Mouse (Mus musculus): ENCODE measurements around the gene Mid1.
"Not testable (repeated sequence)": the region's sequence is repeated elsewhere in the genome, so short reads cannot be mapped to it uniquely, and the experiment has no call there.

Gene Mid1

DNA sequence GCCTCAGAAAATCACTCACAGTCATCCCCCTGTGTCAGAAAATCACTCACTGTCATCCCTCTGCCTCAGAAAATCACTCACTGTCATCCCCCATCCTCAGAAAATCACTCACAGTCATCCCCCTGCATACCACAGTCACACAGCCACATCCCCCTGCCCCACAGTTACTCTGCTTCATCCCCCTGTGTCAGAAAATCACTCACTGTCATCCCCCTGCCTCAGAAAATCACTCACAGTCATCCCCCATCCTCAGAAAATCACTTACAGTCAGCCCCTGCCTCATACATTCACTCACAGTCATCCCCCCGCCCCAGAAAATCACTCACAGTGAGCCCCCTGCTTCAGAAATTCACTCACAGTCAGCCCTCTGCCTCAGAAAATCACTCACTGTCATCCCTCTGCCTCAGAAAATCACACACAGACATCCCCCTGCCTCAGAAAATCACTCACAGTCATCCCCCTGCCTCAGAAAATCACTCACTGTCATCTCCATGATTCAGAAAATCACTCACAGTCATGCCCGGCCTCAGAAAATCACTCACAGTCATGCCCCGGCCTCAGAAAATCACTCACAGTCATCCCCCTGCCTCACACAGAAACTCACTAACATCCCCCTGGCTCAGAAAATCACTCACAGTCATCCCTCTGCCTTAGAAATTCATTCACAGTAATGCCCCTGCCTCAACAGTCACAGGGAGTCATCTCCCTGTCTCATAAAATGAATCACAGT lies 315.1 kb downstream of the Mid1 start:
- DNase-seq (ENCODE audit: low spot score in 2 of 2), result not testable (repeated sequence)

DNA sequence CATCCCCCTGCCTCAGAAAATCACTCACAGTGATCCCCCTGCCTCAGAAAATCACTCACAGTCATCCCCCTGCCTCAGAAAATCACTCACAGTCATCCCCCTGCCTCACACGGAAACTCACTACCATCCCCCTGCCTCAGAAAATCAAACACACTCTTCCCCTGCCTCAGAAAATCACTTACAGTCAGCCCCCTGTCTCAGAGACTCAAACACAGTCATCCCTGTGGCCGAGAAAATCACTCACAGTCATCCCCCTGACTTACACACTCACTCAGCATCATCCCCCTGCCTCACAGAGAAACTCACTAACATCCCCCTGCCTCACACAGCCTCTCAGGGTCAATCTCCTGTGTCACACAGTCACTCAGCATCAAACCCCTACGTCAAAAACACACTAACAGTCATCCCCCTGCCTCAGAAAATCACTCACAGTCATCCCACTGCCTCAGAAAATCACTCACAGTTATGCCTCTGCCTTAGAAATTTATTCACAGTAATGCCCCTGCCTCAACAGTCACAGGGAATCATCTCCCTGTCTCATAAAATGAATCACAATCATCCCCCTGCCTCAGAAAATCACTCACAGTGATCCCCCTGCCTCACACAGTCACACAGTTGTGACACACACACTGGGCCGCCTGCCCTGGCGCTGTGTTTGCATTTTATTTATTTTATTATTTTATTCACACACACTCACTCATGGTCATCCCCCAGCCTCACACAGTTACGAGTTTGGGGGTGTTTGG lies 315.8 kb downstream of the Mid1 start:
- DNase-seq (ENCODE audit: low spot score in 2 of 2), result not testable (repeated sequence)

DNA sequence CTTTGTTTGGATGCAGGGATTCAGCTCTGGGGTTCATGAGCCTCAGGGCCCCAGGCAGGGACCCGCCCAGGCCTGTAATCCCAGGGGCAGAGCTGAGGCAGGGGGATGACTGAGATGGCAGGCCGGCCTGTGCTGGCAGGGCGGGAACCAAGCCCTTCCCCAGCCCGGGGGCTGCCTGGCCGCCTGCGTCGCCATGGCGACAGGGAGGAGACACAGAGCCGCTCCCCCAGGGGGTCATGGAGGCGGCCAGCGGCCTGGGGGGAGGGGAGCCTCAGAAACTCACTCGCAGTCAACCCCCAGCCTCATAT lies 316.3 kb downstream of the Mid1 start:
- not testable (repeated sequence) for DNase-seq (ENCODE audit: low spot score in 2 of 2)

DNA sequence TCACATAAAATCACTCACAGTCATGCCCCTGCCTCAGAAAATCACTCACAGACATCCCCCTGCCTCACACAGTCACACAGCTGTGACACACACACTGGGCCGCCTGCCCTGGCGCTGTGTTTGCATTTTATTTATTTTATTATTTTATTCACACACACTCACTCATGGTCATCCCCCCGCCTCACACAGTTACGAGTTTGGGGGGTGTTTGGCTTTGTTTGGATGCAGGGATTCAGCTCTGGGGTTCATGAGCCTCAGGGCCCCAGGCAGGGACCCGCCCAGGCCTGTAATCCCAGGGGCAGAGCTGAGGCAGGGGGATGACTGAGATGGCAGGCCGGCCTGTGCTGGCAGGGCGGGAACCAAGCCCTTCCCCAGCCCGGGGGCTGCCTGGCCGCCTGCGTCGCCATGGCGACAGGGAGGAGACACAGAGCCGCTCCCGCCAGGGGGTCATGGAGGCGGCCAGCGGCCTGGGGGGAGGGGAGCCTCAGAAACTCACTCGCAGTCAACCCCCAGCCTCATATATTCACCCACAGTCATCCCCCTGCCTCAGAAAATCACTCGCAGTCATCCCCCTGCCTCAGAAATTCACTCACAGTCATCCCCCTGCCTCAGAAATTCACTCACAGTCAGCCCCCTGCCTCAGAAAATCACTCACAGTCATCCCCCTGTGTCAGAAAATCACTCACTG lies 317.7 kb downstream of the Mid1 start:
- not testable (repeated sequence) for DNase-seq (ENCODE audit: low spot score in 2 of 2)

DNA sequence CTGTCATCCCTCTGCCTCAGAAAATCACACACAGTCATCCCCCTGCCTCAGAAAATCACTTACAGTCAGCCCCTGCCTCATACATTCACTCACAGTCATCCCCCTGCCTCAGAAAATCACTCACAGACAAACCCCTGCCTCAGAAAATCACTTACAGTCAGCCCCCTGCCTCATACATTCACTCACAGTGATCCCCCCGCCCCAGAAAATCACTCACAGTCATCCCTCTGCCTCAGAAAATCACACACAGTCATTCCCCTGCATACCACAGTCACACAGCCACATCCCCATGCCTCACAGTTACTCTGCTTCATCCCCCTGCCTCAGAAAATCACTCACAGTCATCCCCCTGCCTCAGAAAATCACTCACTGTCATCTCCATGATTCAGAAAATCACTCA lies 318.5 kb downstream of the Mid1 start:
- DNase-seq (ENCODE audit: low spot score in 2 of 2), result not testable (repeated sequence)

DNA sequence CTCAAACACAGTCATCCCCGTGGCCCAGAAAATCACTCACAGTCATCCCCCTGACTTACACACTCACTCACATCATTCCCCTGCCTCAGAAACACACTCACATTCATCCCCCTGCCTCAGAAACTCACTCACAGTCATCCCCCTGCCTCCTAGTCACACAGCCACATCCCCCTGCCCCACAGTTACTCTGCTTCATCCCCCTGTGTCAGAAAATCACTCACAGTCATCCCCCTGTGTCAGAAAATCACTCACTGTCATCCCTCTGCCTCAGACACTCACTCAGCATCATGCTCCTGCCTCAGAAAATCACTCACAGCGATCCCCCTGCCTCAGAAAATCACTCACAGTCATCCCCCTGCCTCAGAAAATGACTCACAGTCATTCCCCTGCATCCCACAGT lies 319.2 kb downstream of the Mid1 start:
- DNase-seq (ENCODE audit: low spot score in 2 of 2), result not testable (repeated sequence)

DNA sequence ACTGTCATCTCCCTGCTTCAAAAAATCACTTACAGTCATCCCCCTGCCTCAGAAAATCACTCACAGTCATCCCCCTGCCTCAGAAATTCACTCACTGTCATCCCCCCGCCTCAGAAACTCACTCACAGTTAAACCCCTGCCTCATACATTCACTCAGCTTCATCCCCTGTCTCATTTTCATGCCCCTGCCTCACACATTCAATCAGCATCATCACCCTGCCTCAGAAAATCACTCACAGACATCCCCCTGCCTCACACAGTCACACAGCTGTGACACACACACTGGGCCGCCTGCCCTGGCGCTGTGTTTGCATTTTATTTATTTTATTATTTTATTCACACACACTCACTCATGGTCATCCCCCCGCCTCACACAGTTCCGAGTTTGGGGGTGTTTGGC lies 319.8 kb downstream of the Mid1 start:
- DNase-seq (ENCODE audit: low spot score in 2 of 2), result not testable (repeated sequence)

DNA sequence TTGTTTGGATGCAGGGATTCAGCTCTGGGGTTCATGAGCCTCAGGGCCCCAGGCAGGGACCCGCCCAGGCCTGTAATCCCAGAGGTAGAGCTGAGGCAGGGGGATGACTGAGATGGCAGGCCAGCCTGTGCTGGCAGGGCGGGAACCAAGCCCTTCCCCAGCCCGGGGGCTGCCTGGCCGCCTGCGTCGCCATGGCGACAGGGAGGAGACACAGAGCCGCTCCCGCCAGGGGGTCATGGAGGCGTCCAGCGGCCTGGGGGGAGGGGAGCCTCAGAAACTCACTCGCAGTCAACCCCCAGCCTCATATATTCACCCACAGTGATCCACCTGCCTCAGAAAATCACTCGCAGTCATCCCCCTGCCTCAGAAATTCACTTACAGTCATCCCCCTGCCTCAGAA lies 320.2 kb downstream of the Mid1 start:
- DNase-seq (ENCODE audit: low spot score in 2 of 2), result peak in 1 of 2 experiments; percentile 53

DNA sequence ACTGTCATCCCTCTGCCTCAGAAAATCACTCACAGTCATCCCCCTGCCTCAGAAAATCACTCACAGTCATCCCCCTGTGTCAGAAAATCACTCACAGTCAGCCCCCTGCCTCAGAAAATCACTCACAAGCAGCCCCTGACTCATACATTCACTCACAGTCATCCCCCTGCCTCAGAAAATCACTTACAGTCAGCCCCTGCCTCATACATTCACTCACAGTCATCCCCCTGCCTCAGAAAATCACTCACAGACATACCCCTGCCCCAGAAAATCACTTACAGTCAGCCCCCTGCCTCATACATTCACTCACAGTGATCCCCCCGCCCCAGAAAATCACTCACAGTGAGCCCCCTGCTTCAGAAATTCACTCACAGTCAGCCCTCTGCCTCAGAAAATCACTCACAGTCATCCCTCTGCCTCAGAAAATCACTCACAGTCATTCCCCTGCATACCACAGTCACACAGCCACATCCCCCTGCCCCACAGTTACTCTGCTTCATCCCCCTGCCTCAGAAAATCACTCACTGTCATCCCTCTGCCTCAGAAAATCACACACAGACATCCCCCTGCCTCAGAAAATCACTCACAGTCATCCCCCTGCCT lies 320.8 kb downstream of the Mid1 start:
- DNase-seq (ENCODE audit: low spot score in 2 of 2), result not testable (repeated sequence)

DNA sequence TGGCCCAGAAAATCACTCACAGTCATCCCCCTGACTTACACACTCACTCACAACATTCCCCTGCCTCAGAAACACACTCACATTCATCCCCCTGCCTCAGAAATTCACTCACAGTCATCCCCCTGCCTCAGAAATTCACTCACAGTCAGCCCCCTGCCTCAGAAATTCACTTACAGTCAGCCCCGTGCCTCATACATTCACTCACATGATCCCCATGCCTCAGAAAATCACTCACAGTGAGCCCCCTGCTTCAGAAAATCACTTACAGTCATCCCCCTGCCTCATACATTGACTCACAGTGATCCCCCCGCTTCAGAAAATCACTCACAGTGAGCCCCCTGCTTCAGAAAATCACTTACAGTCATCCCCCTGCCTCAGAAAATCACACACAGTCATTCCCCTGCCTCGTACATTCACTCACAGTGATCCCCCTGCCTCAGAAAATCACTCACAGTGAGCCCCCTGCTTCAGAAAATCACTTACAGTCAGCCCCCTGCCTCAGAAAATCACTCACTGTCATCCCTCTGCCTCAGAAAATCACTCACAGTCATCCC lies 321.8 kb downstream of the Mid1 start:
- not testable (repeated sequence) for DNase-seq (ENCODE audit: low spot score in 2 of 2)

DNA sequence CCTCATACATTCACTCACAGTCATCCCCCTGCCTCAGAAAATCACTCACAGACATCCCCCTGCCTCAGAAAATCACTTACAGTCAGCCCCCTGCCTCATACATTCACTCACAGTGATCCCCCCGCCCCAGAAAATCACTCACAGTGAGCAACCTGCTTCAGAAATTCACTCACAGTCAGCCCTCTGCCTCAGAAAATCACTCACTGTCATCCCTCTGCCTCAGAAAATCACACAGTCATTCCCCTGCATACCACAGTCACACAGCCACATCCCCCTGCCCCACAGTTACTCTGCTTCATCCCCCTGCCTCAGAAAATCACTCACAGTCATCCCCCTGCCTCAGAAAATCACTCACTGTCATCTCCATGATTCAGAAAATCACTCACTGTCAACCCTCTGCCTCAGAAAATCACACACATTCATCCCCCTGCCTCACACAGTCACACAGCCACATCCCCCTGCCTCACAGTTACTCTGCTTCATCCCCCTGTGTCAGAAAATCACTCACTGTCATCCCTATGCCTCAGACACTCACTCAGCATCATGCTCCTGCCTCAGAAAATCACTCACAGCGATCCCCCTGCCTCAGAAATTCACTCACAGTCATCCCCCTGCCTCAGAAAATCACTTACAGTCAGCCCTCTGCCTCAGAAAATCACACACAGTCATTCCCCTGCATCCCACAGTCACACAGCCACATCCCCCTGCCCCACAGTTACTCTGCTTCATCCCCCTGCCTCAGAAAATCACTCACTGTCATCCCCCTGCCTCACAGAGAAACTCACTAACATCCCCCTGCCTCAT lies 322.6 kb downstream of the Mid1 start:
- not testable (repeated sequence) for DNase-seq (ENCODE audit: low spot score in 2 of 2)

DNA sequence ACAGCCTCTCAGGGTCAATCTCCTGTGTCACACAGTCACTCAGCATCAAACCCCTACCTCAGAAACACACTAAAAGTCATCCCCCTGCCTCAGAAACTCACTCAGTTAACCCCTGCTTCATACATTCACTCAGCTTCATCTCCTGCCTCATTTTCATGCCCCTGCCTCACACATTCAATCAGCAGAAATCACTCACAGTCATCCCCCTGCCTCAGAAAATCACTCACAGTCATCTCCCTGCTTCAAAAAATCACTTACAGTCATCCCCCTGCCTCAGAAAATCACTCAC lies 323.1 kb downstream of the Mid1 start:
- DNase-seq (ENCODE audit: low spot score in 2 of 2), result not testable (repeated sequence)

DNA sequence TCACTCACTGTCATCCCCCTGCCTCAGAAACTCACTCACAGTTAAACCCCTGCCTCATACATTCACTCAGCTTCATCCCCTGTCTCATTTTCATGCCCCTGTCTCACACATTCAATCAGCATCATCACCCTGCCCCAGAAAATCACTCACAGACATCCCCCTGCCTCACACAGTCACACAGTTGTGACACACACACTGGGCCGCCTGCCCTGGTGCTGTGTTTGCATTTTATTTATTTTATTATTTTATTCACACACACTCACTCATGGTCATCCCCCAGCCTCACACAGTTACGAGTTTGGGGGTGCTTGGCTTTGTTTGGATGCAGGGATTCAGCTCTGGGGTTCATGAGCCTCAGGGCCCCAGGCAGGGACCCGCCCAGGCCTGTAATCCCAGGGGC lies 323.6 kb downstream of the Mid1 start:
- peak in 1 of 2 experiments; percentile 62 for DNase-seq (ENCODE audit: low spot score in 2 of 2)

DNA sequence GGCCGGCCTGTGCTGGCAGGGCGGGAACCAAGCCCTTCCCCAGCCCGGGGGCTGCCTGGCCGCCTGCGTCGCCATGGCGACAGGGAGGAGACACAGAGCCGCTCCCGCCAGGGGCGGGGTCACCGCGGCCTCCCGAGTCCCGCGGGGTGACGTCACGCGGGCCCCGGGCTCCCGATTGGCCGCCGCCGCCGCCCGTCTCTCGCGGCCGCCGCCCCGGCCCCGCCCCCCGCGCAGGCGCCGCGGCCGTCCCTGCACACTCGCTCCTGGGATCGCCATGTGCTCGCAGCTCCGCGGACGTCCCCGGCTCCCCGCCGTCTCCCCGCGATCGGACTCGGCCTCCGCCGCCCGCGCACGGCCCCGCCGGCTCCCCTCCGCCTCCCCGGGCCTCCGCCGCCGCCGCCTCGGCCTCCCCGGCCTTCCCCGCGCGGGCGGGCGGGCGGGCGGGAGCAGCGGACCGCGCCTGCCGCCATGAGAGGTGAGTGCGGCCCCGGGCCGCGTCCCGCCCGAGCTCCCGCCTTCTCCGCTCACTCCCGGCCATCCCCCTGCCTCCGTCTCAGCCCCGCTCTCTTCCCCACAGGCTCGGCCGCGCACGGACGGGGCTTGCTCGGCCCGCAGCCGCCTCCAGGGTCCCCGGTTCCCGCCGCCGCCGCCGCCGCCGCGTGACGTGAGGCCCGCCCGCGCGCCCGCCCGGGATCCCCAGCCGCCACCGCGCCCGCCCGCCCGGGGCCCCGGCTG lies 324.2 kb downstream of the Mid1 start, which contains the start of gene Gm21887:
Gene Gm21887, plus strand, starts transcription at position 644 of the 735 bp plus-strand sequence.
- DNase-seq (ENCODE audit: low spot score in 2 of 2), result peak; percentile 90 to 97

DNA sequence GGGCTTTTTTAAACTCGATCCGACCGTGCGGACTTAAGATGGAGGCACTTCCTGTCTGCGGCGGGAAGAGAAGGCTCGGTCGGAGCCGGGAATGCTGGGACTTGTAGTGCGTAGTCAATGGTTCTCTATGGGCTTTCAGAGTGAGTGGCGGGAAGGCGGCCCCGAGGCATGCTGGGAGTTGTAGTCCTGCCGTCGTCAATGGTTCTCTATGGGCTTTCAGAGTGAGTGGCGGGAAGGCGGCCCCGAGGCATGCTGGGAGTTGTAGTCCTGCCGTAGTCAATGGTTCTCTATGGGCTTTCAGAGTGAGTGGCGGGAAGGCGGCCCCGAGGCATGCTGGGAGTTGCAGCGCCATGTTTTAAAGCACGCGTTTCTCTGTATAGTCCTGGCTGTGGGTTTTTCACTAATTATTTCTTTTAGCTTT lies 324.8 kb downstream of the Mid1 start:
- peak; percentile 100 for DNase-seq (ENCODE audit: low spot score in 2 of 2)

DNA sequence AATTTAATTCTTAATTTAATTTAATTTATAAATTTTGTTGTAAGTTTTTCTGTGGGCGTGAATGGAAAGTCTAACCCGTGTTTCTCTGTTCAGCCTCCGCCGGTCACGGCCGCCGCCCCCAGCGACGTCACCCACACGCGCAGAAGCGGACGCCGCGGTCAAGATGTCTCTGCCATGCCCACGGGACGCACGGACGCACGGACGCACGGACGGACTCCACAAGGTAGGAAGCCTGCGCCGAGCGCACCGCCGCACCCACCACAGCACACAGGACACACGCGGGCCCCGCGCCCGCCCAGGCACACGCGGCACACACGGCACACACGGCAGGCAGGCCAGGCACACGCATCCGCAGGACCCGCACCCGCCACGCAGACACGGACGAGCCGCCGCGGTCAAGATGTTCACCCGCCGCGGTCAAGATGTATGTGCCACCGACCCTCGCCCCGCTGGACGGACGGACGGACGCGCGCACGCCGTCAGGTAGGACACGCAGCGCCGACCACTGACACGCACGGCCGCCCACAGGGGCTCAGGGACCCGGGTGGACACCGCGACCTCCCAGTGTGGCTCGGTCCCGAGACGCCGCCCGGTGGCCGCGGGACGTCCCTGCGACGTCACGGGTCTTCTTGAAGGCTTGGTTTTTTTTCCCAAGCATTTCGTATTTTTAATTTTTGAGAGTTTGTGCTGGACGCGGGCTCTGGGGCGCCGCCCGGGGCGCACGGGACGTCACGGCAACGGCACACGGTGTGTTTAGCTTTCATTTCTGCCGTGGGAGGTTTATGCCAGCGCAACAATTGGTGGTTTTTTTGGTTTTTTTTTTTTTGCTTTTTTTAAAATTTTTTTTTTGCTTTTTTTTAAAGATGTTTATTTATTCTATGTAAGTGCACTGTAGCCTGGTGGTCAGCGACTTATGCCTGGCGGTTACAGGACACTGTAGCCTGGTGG lies 325.9 kb downstream of the Mid1 start:
- DNase-seq (ENCODE audit: low spot score in 2 of 2), result peak; percentile 72 to 88

DNA sequence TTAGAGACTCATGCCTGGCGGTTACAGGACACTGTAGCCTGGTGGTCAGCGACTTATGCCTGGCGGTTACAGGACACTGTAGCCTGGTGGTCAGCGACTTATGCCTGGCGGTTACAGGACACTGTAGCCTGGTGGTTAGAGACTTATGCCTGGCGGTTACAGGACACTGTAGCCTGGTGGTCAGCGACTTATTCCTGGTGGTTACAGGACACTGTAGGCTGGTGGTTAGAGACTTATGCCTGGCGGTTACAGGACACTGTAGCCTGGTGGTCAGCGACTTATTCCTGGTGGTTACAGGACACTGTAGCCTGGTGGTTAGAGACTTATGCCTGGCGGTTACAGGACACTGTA lies 326.5 kb downstream of the Mid1 start:
- DNase-seq (ENCODE audit: low spot score in 2 of 2), result not testable (repeated sequence)

DNA sequence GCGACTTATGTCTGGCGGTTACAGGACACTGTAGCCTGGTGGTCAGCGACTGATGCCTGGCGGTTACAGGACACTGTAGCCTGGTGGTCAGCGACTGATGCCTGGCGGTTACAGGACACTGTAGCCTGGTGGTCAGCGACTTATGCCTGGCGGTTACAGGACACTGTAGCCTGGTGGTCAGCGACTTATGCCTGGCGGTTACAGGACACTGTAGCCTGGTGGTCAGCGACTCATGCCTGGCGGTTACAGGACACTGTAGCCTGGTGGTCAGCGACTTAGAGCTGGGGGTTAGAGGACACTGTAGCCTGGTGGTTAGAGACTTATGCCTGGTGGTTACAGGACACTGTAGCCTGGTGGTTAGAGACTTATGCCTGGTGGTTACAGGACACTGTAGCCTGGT lies 328.4 kb downstream of the Mid1 start:
- DNase-seq (ENCODE audit: low spot score in 2 of 2), result not testable (repeated sequence)

DNA sequence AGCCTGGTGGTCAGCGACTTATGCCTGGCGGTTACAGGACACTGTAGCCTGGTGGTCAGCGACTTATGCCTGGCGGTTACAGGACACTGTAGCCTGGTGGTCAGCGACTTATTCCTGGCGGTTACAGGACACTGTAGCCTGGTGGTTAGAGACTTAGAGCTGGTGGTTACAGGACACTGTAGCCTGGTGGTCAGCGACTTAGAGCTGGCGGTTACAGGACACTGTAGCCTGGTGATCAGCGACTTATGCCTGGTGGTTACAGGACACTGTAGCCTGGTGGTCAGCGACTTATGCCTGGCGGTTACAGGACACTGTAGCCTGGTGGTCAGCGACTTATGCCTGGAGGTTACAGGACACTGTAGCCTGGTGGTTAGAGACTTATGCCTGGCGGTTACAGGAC lies 329.0 kb downstream of the Mid1 start:
- DNase-seq (ENCODE audit: low spot score in 2 of 2), result not testable (repeated sequence)
